Comparison of ENCODE assay signal across 8 mouse cellular contexts in the genomic region with DNA sequence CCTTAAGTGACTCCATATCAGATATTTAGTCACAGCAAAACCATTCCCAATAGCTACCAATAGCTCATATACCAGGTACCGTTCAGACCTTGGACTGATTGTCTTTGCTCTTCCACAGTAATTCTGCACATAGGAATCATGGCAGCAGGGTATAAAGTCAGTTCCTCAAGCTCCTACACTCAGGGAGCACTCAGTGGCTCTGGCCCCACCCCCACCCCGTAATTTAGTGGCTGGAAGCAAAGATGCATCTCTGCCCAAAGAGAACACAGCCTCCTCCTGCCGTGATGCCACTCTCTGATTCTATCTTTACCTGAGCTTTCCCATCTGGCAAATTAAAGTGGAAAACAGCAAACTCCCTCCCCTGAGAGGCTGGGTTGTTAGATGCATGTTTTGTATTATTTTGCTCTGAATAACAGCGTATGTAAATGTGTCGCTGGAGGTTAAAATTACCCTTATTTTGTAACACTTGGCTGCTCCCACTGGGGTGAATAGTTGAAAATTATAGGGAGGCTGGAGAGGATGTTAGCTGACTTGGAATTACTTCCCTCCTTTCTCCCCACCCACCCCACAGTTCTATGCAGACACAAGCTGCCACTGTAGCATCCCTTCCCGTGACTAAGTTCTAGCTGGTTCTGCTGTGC. TPM values are rescaled to one million over a fixed set of nuclear protein-coding genes. Genes with fewer than 3 reads are reported as not detected.
DNase-seq lines count a peak whose midpoint lies in the region; ATAC-seq and TF ChIP-seq lines count a peak whose summit lies in the region.
"Had no signal": no experiment of that assay in that cellular context is flagged by ENCODE, and none has a peak within 500 bp of the region (broad histone marks: within the 10 kb centered on the region; RNA-seq: fewer than 3 reads in every experiment).

No protein-coding gene starts in this region.

- no peaks in the 10 kb centered on the region for H3K9me3 ChIP-seq in hindbrain, embryonic 12.5 days (replicated peaks)
- H3K9me3 ChIP-seq in liver, postnatal 0 days (ENCODE audit: low read length): no peaks in the 10 kb centered on the region
- H3K9me3 ChIP-seq in lung, postnatal 0 days (ENCODE audit: low read length): no peaks in the 10 kb centered on the region
- H3K9me3 ChIP-seq: megakaryocyte, embryonic 14.5 days had no signal

- 0 out of 2 replicates have a peak, but pooled peaks have one; percentile 44 for ATAC-seq in hindbrain, embryonic 12.5 days (ENCODE audit: low FRiP score)
- no peak for ATAC-seq in liver, postnatal 0 days
- no peak for ATAC-seq in lung, postnatal 0 days

- TF ChIP-seq EP300 in liver, postnatal 0 days (IDR thresholded peaks at IDR 0.05; ENCODE audit: low read depth): no peak
- TF ChIP-seq EP300 in lung, postnatal 0 days (IDR thresholded peaks at IDR 0.05): no peak

- H3K4me2 ChIP-seq in hindbrain, embryonic 12.5 days (replicated peaks): 0 out of 2 replicates have a peak overlapping the region, but pooled peaks have one; percentile 8
- H3K4me2 ChIP-seq in liver, postnatal 0 days (ENCODE audit: low read depth, low read length): no peak overlapping the region
- H3K4me2 ChIP-seq in lung, postnatal 0 days (replicated peaks; ENCODE audit: low read depth, low read length): no peak overlapping the region

- no peak for TF ChIP-seq CTCF in liver, postnatal 0 days (IDR thresholded peaks at IDR 0.05; ENCODE audit: low read depth)
- no peak for TF ChIP-seq CTCF in lung, postnatal 0 days (IDR thresholded peaks at IDR 0.05)

- WGBS in hindbrain, embryonic 12.5 days: 47% methylated on average over 6 of the region's 6 CpGs
- 58% methylated on average over 6 of the region's 6 CpGs for WGBS in liver, postnatal 0 days (ENCODE audit: insufficient replicate concordance)
- 45% methylated on average over 6 of the region's 6 CpGs for WGBS in lung, postnatal 0 days

- peaks cover 33% of the 10 kb centered on the region for H3K4me1 ChIP-seq in hindbrain, embryonic 12.5 days
- H3K4me1 ChIP-seq in liver, postnatal 0 days (ENCODE audit: insufficient read depth): peaks cover 17% of the 10 kb centered on the region
- H3K4me1 ChIP-seq in lung, postnatal 0 days (ENCODE audit: insufficient read depth, low read depth, low read length): peaks cover 6% of the 10 kb centered on the region; the same call in 1 of the 2 replicates

- DNase-seq in 3T3-L1 (ENCODE audit: low read depth, low spot score): peak; percentile 45
- DNase-seq in NIH3T3 (ENCODE audit: low read depth): peak; percentile 70
- DNase-seq in liver, postnatal 0 days: no peak
- DNase-seq in urinary bladder, postnatal 14 days (ENCODE audit: low spot score): no peak
- DNase-seq in embryo, embryonic 9.5 days (ENCODE audit: extremely low spot score): no peak
- DNase-seq in lung, postnatal 0 days (ENCODE audit: low spot score): no peak

- no peak overlapping the region for H3K9ac ChIP-seq in hindbrain, embryonic 12.5 days
- H3K9ac ChIP-seq in liver, postnatal 0 days (replicated peaks): no peak overlapping the region
- no peak overlapping the region for H3K9ac ChIP-seq in lung, postnatal 0 days (replicated peaks; ENCODE audit: low read depth)

- no peaks in the 10 kb centered on the region for H3K36me3 ChIP-seq in hindbrain, embryonic 12.5 days
- no peaks in the 10 kb centered on the region for H3K36me3 ChIP-seq in liver, postnatal 0 days (replicated peaks; ENCODE audit: insufficient read depth, low read length)
- no peaks in the 10 kb centered on the region for H3K36me3 ChIP-seq in lung, postnatal 0 days (ENCODE audit: insufficient read depth, low read length)

- no peak overlapping the region for H3K4me3 ChIP-seq in hindbrain, embryonic 12.5 days
- no peak overlapping the region for H3K4me3 ChIP-seq in liver, postnatal 0 days (ENCODE audit: low read depth, low read length)
- H3K4me3 ChIP-seq in lung, postnatal 0 days (ENCODE audit: low read depth, low read length): no peak overlapping the region
- H3K4me3 ChIP-seq: megakaryocyte, embryonic 14.5 days had no signal

- H3K27me3 ChIP-seq in hindbrain, embryonic 12.5 days: no peaks in the 10 kb centered on the region
- H3K27me3 ChIP-seq in liver, postnatal 0 days (ENCODE audit: insufficient read depth, low read length): no peaks in the 10 kb centered on the region
- no peaks in the 10 kb centered on the region for H3K27me3 ChIP-seq in lung, postnatal 0 days (replicated peaks; ENCODE audit: insufficient read depth, low read length)

- H3K27ac ChIP-seq in hindbrain, embryonic 12.5 days: peak overlapping the region; percentile 70
- H3K27ac ChIP-seq in liver, postnatal 0 days (ENCODE audit: low read depth): peak overlapping the region; percentile 81; the same call in 1 of the 2 replicates
- no peak overlapping the region for H3K27ac ChIP-seq in lung, postnatal 0 days (ENCODE audit: low read length)

RNA-seq across cellular contexts. Expression of a gene that starts 37.6 kb away (rescaled TPM):
- 66.2 and 74.8 TPM in 2 replicates for polyA plus RNA-seq in hindbrain, embryonic 12.5 days (2016; fragmentation: Nextera tagmentation; extraction: Ambion mirVana)
- polyA plus RNA-seq in liver, postnatal 0 days (2015; fragmentation: Nextera tagmentation; extraction: Ambion mirVana): 8.0 and 8.6 TPM in 2 replicates
- polyA plus RNA-seq in lung, postnatal 0 days (2015; fragmentation: Nextera tagmentation; extraction: Ambion mirVana): 70.0 and 79.3 TPM in 2 replicates

Comparison
In these comparisons a context has a peak if more than half of its experiments do, and no peak if none do; other contexts are left out.
1. DNase-seq: peak in 3T3-L1 (single experiment) and NIH3T3 (single experiment); none in liver, postnatal 0 days (single experiment), urinary bladder, postnatal 14 days (single experiment), embryo, embryonic 9.5 days (single experiment) and lung, postnatal 0 days (single experiment).